Mouse (Mus musculus) erythroblast, embryonic 14.5 days (primary cell): ENCODE measurements around the gene Slco3a1. TPM values are rescaled to one million over a fixed set of nuclear protein-coding genes. Genes with fewer than 3 reads are reported as not detected.

ENCODE experiments used
- H3K27me3 ChIP-seq: 2 replicates; pipeline ENCODE4 v1.6.1; 2012; ENCODE audit warnings: inconsistent platforms; ENCODE audit not compliant: control insufficient read depth
- H3K36me3 ChIP-seq: 2 replicates; pipeline ENCODE4 v1.6.1; 2012; ENCODE audit warnings: mild to moderate bottlenecking, inconsistent platforms; ENCODE audit not compliant: control insufficient read depth
- H3K4me1 ChIP-seq: 2 replicates; pipeline ENCODE4 v1.6.1; 2012; ENCODE audit warnings: inconsistent platforms; ENCODE audit not compliant: control insufficient read depth
- H3K4me3 ChIP-seq: replicated peaks from 2 replicates; pipeline ENCODE3; 2012; ENCODE audit warnings: moderate library complexity, mild to moderate bottlenecking, inconsistent platforms
- H3K9me3 ChIP-seq: 2 replicates; pipeline ENCODE4 v1.6.1; 2012; ENCODE audit warnings: low read length, inconsistent platforms, mixed read lengths; ENCODE audit not compliant: control insufficient read depth
- GATA1 ChIP-seq: IDR thresholded peaks from 2 replicates; pipeline ENCODE4 v1.6.1; 2012; ENCODE audit warnings: low read length, inconsistent platforms, mixed read lengths
- TAL1 ChIP-seq: IDR thresholded peaks from 3 replicates; pipeline ENCODE4 v1.6.1; 2012; ENCODE audit warnings: low read length, inconsistent platforms, mixed read lengths
- polyA plus RNA-seq: library from polyadenylated mRNA; stranded (reverse); fragments of >175 nt; gene quantifications from 2 replicates; pipeline ENCODE4 v1.2.3, GENCODE M21; 2012

The Slco3a1 gene
- polyA plus RNA-seq, 1 experiment, result 0.06 TPM

GRCm38 (mm10) chr7:74303611-74304300 is 250.8 kb downstream of the Slco3a1 start:
- no peak overlapping the region for H3K4me3 ChIP-seq
- no peaks in the 10 kb centered on the region for H3K27me3 ChIP-seq
- no peak for TF ChIP-seq TAL1
- TF ChIP-seq GATA1, result no peak
- H3K36me3 ChIP-seq, result no peaks in the 10 kb centered on the region
- no peaks in the 10 kb centered on the region for H3K9me3 ChIP-seq
- no peaks in the 10 kb centered on the region for H3K4me1 ChIP-seq

GRCm38 (mm10) chr7:74303081-74303480 is 251.5 kb downstream of the Slco3a1 start:
- no peaks in the 10 kb centered on the region for H3K4me1 ChIP-seq
- no peaks in the 10 kb centered on the region for H3K27me3 ChIP-seq
- no peaks in the 10 kb centered on the region for H3K36me3 ChIP-seq
- H3K9me3 ChIP-seq, result no peaks in the 10 kb centered on the region
- TF ChIP-seq GATA1, result no peak
- TF ChIP-seq TAL1, result no peak
- no peak overlapping the region for H3K4me3 ChIP-seq

GRCm38 (mm10) chr7:74286531-74286930 is 268.0 kb downstream of the Slco3a1 start:
- Histone ChIP-seq H3K9me3 (no peaks in the 10 kb centered on the region; the same call in none of the 2 replicates), H3K4me3 (no peak overlapping the region), H3K36me3 (no peaks in the 10 kb centered on the region), H3K4me1 (no peaks in the 10 kb centered on the region), H3K27me3 (no peaks in the 10 kb centered on the region)
- TF ChIP-seq TAL1 (no peak), GATA1 (no peak)

GRCm38 (mm10) chr7:74280371-74280770 is 274.2 kb downstream of the Slco3a1 start:
- Histone ChIP-seq H3K9me3 (peaks cover 3% of the 10 kb centered on the region), H3K4me1 (no peaks in the 10 kb centered on the region), H3K4me3 (no peak overlapping the region), H3K36me3 (no peaks in the 10 kb centered on the region), H3K27me3 (no peaks in the 10 kb centered on the region)
- TF ChIP-seq TAL1 (no peak), GATA1 (no peak)

GRCm38 (mm10) chr7:74279356-74279755 is 275.2 kb downstream of the Slco3a1 start:
- Histone ChIP-seq H3K4me1 (no peaks in the 10 kb centered on the region), H3K9me3 (peaks cover 3% of the 10 kb centered on the region; the same call in 1 of the 2 replicates), H3K4me3 (no peak overlapping the region), H3K36me3 (no peaks in the 10 kb centered on the region), H3K27me3 (no peaks in the 10 kb centered on the region)
- TF ChIP-seq TAL1, result no peak
- TF ChIP-seq GATA1, result no peak

GRCm38 (mm10) chr7:74270089-74270394 is 284.5 kb downstream of the Slco3a1 start:
- no peaks in the 10 kb centered on the region for H3K4me1 ChIP-seq
- no peaks in the 10 kb centered on the region for H3K27me3 ChIP-seq
- H3K36me3 ChIP-seq, result no peaks in the 10 kb centered on the region
- H3K9me3 ChIP-seq, result no peaks in the 10 kb centered on the region
- no peak overlapping the region for H3K4me3 ChIP-seq
- TF ChIP-seq TAL1 (no peak), GATA1 (no peak)

- no peaks in the 10 kb centered on the region for H3K4me1 ChIP-seq
- H3K27me3 ChIP-seq, result no peaks in the 10 kb centered on the region
- no peaks in the 10 kb centered on the region for H3K9me3 ChIP-seq
- no peaks in the 10 kb centered on the region for H3K36me3 ChIP-seq
- H3K4me3 ChIP-seq, result no peak overlapping the region
- TF ChIP-seq TAL1 (no peak), GATA1 (no peak)
Measured at GRCm38 (mm10) chr7:74269283-74270088, 285.1 kb downstream of the Slco3a1 start.

- Histone ChIP-seq H3K9me3 (no peaks in the 10 kb centered on the region), H3K4me3 (no peak overlapping the region), H3K27me3 (no peaks in the 10 kb centered on the region), H3K36me3 (no peaks in the 10 kb centered on the region), H3K4me1 (no peaks in the 10 kb centered on the region)
- no peak for TF ChIP-seq TAL1
- no peak for TF ChIP-seq GATA1
Measured at GRCm38 (mm10) chr7:74266511-74267168, 287.9 kb downstream of the Slco3a1 start.

GRCm38 (mm10) chr7:74256291-74256690 is 298.3 kb downstream of the Slco3a1 start:
- TF ChIP-seq TAL1 (no peak), GATA1 (no peak)
- Histone ChIP-seq H3K4me3 (no peak overlapping the region), H3K4me1 (no peaks in the 10 kb centered on the region), H3K36me3 (no peaks in the 10 kb centered on the region), H3K27me3 (no peaks in the 10 kb centered on the region), H3K9me3 (no peaks in the 10 kb centered on the region)
